Mouse (Mus musculus) intestine, embryonic 16.5 days (tissue): ENCODE measurements at regions not wholly inside any gene's neighbourhood (a gene's known extent, or its start where the extent isn't known, plus 50 kb on each side); places are given as distances from the start of the nearest gene placed in this dataset.
A peak's percentile ranks its signal among the peaks of the same experiment; 100 is the strongest.

Experiments used
- ATAC-seq: fragments of 200-750 bp; cut with Nextera tagmentation; 2 replicates; pipeline ENCODE4 v1.8.0; 2017; ENCODE audit warnings: moderate TSS enrichment, moderate library complexity
- H3K27ac ChIP-seq: fragments of 300-500 bp; sonication (generic); 2 replicates; pipeline ENCODE4 v1.5.1; 2014; ENCODE audit warnings: mild to moderate bottlenecking, low read length
- H3K27me3 ChIP-seq: fragments of 300-500 bp; sonication (generic); replicated peaks from 2 replicates; pipeline ENCODE4 v1.6.1; 2014; ENCODE audit warnings: low read length, control low read depth, mixed read lengths; ENCODE audit not compliant: control insufficient read depth, insufficient read depth
- H3K36me3 ChIP-seq: fragments of 300-500 bp; sonication (generic); 2 replicates; pipeline ENCODE4 v1.6.1; 2014; ENCODE audit warnings: low read length, control low read depth; ENCODE audit not compliant: control insufficient read depth, insufficient read depth
- H3K4me1 ChIP-seq: fragments of 300-500 bp; sonication (generic); 2 replicates; pipeline ENCODE4 v1.6.1; 2014; ENCODE audit warnings: low read length, control low read depth, mixed read lengths; ENCODE audit not compliant: control insufficient read depth, insufficient read depth
- H3K4me2 ChIP-seq: fragments of 300-500 bp; sonication (generic); 2 replicates; pipeline ENCODE4 v1.6.1; 2014; ENCODE audit warnings: low read depth, low read length, control low read depth
- H3K4me3 ChIP-seq: fragments of 300-500 bp; sonication (generic); 2 replicates; pipeline ENCODE4 v1.5.1; 2014; ENCODE audit warnings: mild to moderate bottlenecking, low read length
- H3K9ac ChIP-seq: fragments of 300-500 bp; sonication (generic); 2 replicates; pipeline ENCODE4 v1.6.1; 2014; ENCODE audit warnings: low read depth, low read length
- H3K9me3 ChIP-seq: fragments of 300-500 bp; sonication (generic); 2 replicates; pipeline ENCODE4 v1.6.1; 2016; ENCODE audit warnings: low read length, control low read depth; ENCODE audit not compliant: control insufficient read depth
- WGBS: fragments of 180-500 bp; shearing (Covaris S2); extraction: QIAGEN DNeasy Blood & Tissue Kit; methylation state at CpG from one replicate; pipeline ENCODE4 v1.1.7; 2014; 5-methylcytosine and 5-hydroxymethylcytosine counted together

DNA sequence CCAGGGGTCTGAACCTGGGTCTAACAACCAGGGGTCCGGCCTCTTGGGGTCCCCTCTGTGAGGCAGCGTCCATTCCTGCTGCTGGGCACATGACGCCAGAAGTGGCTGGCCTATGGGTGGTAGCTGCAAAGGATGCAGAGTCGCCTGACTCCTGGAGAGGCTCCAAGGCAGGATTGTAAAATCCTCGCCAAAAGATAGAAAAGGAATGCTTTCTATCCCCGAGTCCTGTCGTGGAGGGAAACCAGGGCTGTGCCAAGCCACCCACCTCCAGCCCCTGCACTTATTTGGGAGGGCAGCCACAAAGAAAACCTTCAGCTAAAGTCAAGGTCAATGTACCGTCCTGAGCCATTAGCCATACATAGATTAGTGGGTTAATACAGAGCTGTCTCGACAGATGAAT lies 73.9 kb upstream of the Mef2a start:
- no peaks in the 10 kb centered on the region for H3K36me3 ChIP-seq
- no peaks in the 10 kb centered on the region for H3K27me3 ChIP-seq
- ATAC-seq, result no peak
- H3K4me1 ChIP-seq, result peaks cover 18% of the 10 kb centered on the region
- H3K9me3 ChIP-seq, result no peaks in the 10 kb centered on the region
- H3K9ac ChIP-seq, result no peak overlapping the region
- no peak overlapping the region for H3K4me2 ChIP-seq
- H3K4me3 ChIP-seq, result no peak overlapping the region
- no peak overlapping the region for H3K27ac ChIP-seq
- WGBS, result 57% methylated on average over 9 of the region's 9 CpGs

DNA sequence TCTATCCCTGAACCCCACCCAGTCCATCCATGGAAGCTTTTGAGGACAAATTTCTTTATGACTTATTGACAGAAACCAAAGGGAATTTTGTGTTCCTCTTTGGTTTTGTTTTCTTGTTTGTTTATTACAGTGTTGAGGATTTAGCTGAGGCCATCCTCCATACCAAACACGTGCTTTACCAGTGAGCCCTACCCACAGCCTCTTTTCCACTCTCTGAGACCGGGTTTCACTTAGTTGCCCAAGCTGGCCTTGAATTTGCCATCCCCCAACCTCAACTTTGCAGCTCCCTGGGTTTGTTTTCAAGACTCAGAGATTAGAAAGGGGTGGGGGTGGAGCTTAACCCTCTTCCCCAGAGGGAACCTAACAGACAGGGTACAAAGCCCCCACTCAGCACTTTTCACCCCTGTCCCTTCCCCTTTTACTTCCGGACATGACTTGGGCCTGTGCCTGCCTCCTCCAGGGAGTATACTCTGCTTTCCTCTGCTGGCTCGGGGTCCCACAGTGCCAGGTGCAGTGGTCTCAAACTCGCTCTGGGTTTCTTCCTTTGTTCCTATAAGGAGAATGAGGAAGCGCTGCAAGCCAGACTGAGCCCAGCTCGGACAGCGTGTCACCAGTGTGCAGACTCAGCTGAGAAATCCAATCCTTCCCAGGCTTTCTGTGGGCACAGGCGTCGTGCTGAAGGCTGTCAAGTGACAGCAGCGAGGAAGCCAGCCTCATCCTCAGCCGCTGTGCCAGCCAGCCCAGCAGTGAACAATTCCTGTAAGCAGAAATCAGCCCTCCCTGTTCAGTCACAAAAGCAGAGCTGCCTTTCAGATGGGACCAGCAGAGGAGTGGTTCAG lies 72.8 kb upstream of the Mef2a start:
- H3K4me2 ChIP-seq, result no peak overlapping the region
- no peaks in the 10 kb centered on the region for H3K36me3 ChIP-seq
- 46% methylated on average over 12 of the region's 12 CpGs for WGBS
- peaks cover 18% of the 10 kb centered on the region for H3K4me1 ChIP-seq
- no peaks in the 10 kb centered on the region for H3K27me3 ChIP-seq
- no peak overlapping the region for H3K27ac ChIP-seq
- 0 out of 2 replicates have a peak overlapping the region, but pooled peaks have one; percentile 8 for H3K9ac ChIP-seq
- ATAC-seq, result peak; percentile 40; the same call in 1 of the 2 replicates
- no peak overlapping the region for H3K4me3 ChIP-seq
- H3K9me3 ChIP-seq, result no peaks in the 10 kb centered on the region

DNA sequence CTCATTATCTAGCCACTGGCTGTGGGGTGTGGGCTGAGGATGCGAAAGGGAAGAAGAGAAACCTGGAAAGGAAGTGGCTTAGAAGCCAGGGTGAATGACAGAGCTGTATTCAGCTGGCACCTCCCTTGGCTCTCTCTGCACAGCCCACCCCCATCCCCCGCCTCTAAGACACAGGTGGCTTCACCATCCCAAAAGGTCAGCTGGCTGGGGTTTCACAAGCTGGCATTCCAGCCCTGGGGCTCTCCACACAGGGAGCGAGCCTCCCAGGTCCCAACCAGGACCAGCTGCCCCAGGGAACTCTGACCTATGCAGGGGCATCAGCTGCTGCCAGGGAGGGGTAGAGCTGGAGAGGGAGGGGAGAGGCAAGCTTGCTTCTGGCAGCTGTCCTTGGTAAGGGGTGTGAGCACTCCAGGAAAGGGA lies 71.9 kb upstream of the Mef2a start:
- ATAC-seq, result no peak; the same call in 1 of the 2 replicates
- WGBS, result 64% methylated on average over 3 of the region's 3 CpGs
- no peak overlapping the region for H3K27ac ChIP-seq

DNA sequence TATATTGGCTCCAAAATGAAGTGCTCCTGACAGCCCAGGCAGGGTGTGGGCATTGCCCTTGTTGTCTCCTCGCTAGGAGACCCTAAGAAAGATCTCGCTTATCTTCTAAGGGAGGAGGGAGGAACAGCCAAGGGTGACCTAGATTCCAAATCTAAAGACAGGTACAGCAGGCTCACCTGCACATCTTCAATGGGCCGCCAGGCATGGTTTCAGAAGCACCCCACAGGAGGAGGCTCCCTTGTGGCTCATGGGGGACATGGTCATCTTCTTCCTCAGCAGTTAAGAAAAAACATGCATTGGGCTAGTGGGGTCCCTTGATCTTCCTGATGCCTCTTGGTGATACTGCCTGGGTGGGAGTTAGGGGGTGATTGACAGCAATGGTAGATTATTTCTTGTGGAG lies 71.0 kb upstream of the Mef2a start:
- H3K4me2 ChIP-seq, result no peak overlapping the region

More for the DNA sequence above, 71.9 kb upstream of the Mef2a start:
- no peaks in the 10 kb centered on the region for H3K27me3 ChIP-seq
- no peaks in the 10 kb centered on the region for H3K9me3 ChIP-seq
- no peaks in the 10 kb centered on the region for H3K36me3 ChIP-seq
- H3K4me1 ChIP-seq, result peaks cover 18% of the 10 kb centered on the region
- H3K9ac ChIP-seq, result no peak overlapping the region
- H3K4me2 ChIP-seq, result no peak overlapping the region
- no peak overlapping the region for H3K4me3 ChIP-seq

DNA sequence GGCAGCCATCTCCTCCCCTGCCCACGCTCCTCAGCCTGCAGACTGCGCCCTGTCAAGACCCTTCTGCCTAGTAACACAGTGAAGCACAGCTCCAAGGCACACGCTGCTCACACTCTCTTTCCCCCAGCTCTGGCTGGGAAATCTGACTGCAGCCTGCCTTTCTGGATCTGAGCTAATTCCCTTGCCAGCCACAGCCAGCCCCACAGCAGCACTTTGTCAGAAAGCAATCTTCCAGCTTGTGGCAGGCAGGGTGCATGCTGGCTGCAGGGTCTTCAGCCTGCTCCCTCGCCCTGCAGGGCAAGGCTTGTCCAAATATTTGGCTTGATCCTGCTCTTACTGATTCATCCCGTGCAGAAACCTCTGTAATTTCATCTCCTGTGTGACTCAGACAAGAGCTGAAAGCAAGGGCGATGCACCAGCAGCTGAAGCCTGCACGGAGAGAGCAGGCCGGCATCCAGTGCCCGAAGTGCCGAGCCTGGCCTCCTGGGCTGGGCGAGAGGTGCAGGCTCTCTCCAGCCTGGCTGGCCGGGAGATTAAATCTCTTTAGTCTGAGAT lies 70.4 kb upstream of the Mef2a start:
- peak; percentile 53; the same call in 1 of the 2 replicates for ATAC-seq
- no peaks in the 10 kb centered on the region for H3K9me3 ChIP-seq
- H3K9ac ChIP-seq, result peak overlapping the region; percentile 30; the same call in 1 of the 2 replicates
- no peaks in the 10 kb centered on the region for H3K36me3 ChIP-seq
- 0 out of 2 replicates have a peak overlapping the region, but pooled peaks have one; percentile 1 for H3K4me3 ChIP-seq
- WGBS, result 13% methylated on average over 12 of the region's 12 CpGs
- H3K4me1 ChIP-seq, result peaks cover 18% of the 10 kb centered on the region
- H3K4me2 ChIP-seq, result 0 out of 2 replicates have a peak overlapping the region, but pooled peaks have one; percentile 10
- H3K27me3 ChIP-seq, result no peaks in the 10 kb centered on the region
- peak overlapping the region; percentile 10; the same call in 1 of the 2 replicates for H3K27ac ChIP-seq

More for the DNA sequence above, 71.0 kb upstream of the Mef2a start:
- Histone ChIP-seq H3K9ac (no peak overlapping the region), H3K4me3 (no peak overlapping the region), H3K9me3 (no peaks in the 10 kb centered on the region), H3K4me1 (peaks cover 18% of the 10 kb centered on the region), H3K27me3 (no peaks in the 10 kb centered on the region), H3K36me3 (no peaks in the 10 kb centered on the region), H3K27ac (no peak overlapping the region)
- no peak for ATAC-seq
- WGBS, result 59% methylated on average over 3 of the region's 3 CpGs

DNA sequence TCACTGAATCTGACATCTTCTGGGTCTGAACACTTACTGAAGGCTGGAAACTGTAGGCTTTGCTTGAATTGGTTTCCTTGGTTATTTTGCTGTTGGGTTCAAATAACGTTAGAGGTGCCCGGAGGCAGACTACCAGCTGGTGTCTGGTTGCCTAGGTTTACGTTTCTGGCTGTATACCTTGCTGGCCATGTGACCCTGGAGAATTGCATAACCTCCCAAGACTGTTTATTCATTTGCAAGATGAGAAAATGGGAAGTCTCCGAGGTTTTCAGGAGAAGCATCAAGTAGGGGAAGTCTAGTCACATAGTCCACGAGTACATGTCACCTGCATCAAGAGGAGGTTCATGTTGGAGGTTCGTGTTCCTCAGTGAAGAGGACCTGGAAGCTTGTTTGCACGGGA lies 69.6 kb upstream of the Mef2a start:
- Histone ChIP-seq H3K4me3 (no peak overlapping the region), H3K27ac (no peak overlapping the region), H3K9ac (no peak overlapping the region), H3K4me1 (peaks cover 22% of the 10 kb centered on the region), H3K4me2 (no peak overlapping the region), H3K27me3 (no peaks in the 10 kb centered on the region), H3K36me3 (no peaks in the 10 kb centered on the region), H3K9me3 (no peaks in the 10 kb centered on the region)
- 46% methylated on average over 7 of the region's 7 CpGs for WGBS
- ATAC-seq, result no peak

DNA sequence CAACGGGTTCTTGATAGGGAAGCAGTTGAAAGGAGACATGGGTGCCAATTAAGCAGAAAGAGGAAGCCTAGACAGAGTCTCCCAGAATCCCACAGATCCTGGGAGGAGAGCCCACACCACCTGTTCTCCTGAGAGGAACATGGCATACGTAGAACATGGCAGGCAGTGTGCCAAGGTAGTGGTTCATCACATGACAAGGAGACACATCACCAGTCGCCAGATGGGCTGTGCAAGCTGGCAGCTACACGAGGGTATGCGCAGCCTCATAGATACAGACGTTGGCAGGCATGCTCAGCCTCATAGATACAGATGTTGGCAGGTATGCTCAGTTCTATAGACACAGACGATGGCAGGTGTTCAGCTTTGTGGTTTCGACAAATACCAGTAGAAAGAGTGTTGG lies 68.1 kb upstream of the Mef2a start:
- no peak for ATAC-seq
- Histone ChIP-seq H3K27ac (no peak overlapping the region), H3K9me3 (no peaks in the 10 kb centered on the region), H3K4me3 (no peak overlapping the region), H3K4me2 (no peak overlapping the region), H3K4me1 (peaks cover 26% of the 10 kb centered on the region), H3K36me3 (no peaks in the 10 kb centered on the region), H3K9ac (no peak overlapping the region), H3K27me3 (no peaks in the 10 kb centered on the region)
- 89% methylated on average over 8 of the region's 8 CpGs for WGBS

DNA sequence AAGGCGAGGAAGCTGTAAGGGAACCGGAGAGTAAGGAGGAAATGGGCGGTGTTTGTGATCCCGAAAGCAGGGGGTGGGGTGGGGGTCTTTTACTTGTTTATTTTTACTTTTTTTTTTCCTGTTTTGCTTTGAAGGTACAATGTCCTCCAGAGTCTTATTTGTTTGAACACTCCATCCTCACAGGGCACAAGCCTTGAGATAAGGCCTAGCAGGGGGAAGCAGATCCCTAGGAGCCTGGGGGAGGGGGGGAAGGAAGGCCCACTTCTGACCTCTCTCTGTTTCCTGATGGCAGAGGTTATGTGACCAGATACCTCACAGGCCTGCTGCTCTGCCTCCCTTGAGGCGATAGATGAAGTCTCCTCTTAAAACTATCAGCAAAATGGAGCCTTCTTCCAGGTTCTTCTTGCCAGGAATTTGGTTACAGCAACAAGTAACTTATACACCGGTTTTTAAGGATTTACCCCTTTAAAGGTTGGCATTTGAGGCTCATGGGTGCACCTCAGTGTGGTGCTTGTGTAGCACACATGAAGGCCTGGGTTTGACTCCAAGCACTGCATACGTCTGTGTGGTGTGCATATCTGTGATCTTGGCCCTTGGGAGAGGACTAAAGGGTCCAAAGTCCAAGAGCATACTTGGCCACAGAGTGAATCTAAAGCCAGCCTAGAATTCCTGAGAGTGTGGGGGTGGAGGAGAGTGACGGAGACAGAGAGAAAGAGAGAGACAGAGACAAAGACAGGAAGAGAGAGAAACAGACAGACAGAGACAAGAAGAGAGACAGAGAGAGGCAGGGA lies 64.8 kb upstream of the Mef2a start:
- Histone ChIP-seq H3K27me3 (no peaks in the 10 kb centered on the region), H3K27ac (no peak overlapping the region), H3K4me1 (peaks cover 12% of the 10 kb centered on the region), H3K9ac (no peak overlapping the region), H3K4me2 (no peak overlapping the region), H3K36me3 (no peaks in the 10 kb centered on the region), H3K9me3 (no peaks in the 10 kb centered on the region), H3K4me3 (no peak overlapping the region)
- ATAC-seq, result peak; percentile 86
- 56% methylated on average over 8 of the region's 8 CpGs for WGBS
